Mouse (Mus musculus): ENCODE data around the gene Ryr2.

GRCm38 (mm10) chr13:12072571-12072970 lies 34.2 kb downstream of the Ryr2 start:
- TF ChIP-seq ZC3H11A (IDR thresholded peaks at IDR 0.05; ENCODE audit: borderline replicate concordance, low read depth, low read length): no peak
- no peak for TF ChIP-seq MAFK (IDR thresholded peaks at IDR 0.05; ENCODE audit: insufficient read depth, low read depth, low read length)
- no peak for TF ChIP-seq HCFC1 (IDR thresholded peaks at IDR 0.05; ENCODE audit: borderline replicate concordance, insufficient read depth, low read length)
- TF ChIP-seq CHD2 (IDR thresholded peaks at IDR 0.05; ENCODE audit: low read depth, low read length): no peak
- no peak for TF ChIP-seq ZNF384 (IDR thresholded peaks at IDR 0.05; ENCODE audit: low read depth, low read length)
